Mouse (Mus musculus) neutrophil, adult 5-6 weeks (primary cell): ENCODE measurements around the gene Gm3005. TPM values are rescaled to one million over a fixed set of nuclear protein-coding genes. Genes with fewer than 3 reads are reported as not detected.
"Not testable (repeated sequence)": the region's sequence is repeated elsewhere in the genome, so short reads cannot be mapped to it uniquely, and the experiment has no call there.

Source experiments
- ATAC-seq: fragments of 151-379, 151-347 bp; 2 replicates; pipeline ENCODE4 v1.8.0; 2017; ENCODE audit warnings: mild to moderate bottlenecking, moderate TSS enrichment; ENCODE audit not compliant: insufficient number of reproducible peaks, poor library complexity, low FRiP score, severe bottlenecking; ENCODE audit errors: extremely low read depth
- total RNA-seq: library from RNA; stranded (forward); fragments of 200-1000 nt; gene quantifications from 2 replicates; pipeline ENCODE4 v1.2.3, GENCODE M21; 2017

The Gm3005 gene
- not detected in 2 replicates for total RNA-seq

DNA sequence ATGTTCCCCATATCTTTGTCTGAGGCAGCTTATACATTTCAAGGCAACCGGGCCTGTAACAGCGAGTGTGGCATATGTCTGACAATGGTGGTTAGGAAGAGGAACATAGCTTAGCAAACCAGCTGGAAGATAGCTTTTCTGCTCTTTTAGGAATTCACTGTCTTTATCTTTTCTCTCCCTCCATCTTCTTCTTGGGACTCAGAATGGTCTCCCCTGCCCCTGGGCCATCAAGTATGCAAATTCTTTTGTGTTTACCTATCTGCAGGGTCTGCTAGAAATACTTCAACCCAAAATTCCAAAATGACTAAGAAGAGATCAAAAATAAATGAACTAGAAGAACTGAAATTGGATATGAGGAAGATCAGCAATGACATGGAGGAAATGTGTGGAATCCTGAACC, at the start of gene Gm3005:
Gene Gm3005, plus strand, starts transcription at position 301 of the 400 bp plus-strand sequence.
- ATAC-seq, result not testable (repeated sequence)

- not testable (repeated sequence) for ATAC-seq
Observed at GRCm38 (mm10) chr14:3394793-3395192, 33.1 kb upstream of the Gm3005 start, which contains the start of gene Gm10413. Gm10413 (plus strand) TSS chr14:3395093.

GRCm38 (mm10) chr14:3412314-3412713, 15.6 kb upstream of the Gm3005 start, which contains the start of gene Gm10409:
Gm10409 (plus strand) TSS chr14:3412614.
- ATAC-seq, result not testable (repeated sequence)

DNA sequence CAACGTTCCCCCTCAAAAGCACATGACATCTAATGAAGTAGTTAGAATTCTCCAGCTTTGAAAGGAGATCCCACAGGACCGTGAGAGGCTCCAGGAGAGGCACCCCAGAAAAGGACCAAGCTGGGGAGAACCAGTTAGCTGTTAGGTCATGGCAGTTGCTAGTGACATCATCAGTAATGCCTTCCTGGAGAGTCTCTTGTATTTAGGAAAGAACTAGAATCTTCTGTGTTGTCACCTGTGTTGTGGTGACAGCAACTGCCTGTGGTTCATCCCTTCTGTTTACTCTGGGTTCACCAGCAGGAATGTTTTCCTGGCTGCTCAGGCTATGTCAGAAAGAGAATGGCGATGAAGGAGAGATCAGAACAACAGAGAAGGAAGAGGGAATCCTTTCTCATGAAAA, 21.2 kb downstream of the Gm3005 start, which contains the start of gene Gm10408:
Gene Gm10408, plus strand, starts transcription at position 301 of the 400 bp plus-strand sequence.
- ATAC-seq, result not testable (repeated sequence)

DNA sequence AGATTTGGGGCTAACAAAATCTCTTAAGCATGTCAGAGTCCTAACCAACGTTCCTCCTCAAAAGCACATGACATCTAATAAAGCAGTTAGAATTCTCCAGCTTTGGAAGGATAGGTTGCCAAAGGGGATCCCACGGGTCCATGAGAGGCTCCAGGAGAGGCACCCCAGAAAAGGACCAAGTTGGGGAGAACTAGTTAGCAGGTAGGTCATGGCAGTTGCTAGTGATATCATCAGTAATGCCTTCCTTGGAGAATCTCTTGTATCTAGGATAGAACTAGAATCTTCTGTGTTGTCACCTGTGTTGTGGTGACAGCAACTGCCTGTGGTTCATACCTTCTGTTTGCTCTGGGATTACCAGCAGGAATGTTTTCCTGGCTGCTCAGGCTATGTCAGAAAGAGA, 206.3 kb downstream of the Gm3005 start, which contains the start of gene Gm3012:
Gene Gm3012, plus strand, starts transcription at position 301 of the 400 bp plus-strand sequence.
- ATAC-seq, result not testable (repeated sequence)

Other genes starting within 250 kb of the Gm3005 start
- gene Gm5795, start 239.8 kb upstream of the Gm3005 start, total RNA-seq, result not detected in 2 replicates
- gene D830030K20Rik, start 219.6 kb upstream of the Gm3005 start, total RNA-seq, result not detected in 2 replicates
- gene Gm2956, start 95.5 kb upstream of the Gm3005 start, total RNA-seq, result not detected in 2 replicates
- not detected in 2 replicates for gene Gm10413, start 33.0 kb upstream of the Gm3005 start, total RNA-seq
- gene Gm10409, start 15.5 kb upstream of the Gm3005 start, total RNA-seq, result not detected in 2 replicates
- gene Gm10408, start 21.3 kb downstream of the Gm3005 start, total RNA-seq, result not detected in 2 replicates
- gene Gm3012, start 206.4 kb downstream of the Gm3005 start, total RNA-seq, result not detected in 2 replicates
- gene Gm3020, start 223.9 kb downstream of the Gm3005 start, total RNA-seq, result not detected in 2 replicates